Mouse (Mus musculus): ENCODE measurements around the gene Gm1604a. TPM values are rescaled to one million over a fixed set of nuclear protein-coding genes. Genes with fewer than 3 reads are reported as not detected.
"Not testable (repeated sequence)": the region's sequence is repeated elsewhere in the genome, so short reads cannot be mapped to it uniquely, and the experiment has no call there.

Gene Gm1604a
- polyA plus RNA-seq, 1 experiment from 2014 or later = not detected

GRCm38 (mm10) chr17:7033192-7034166, 8.1 kb downstream of the Gm1604a start:
- not testable (repeated sequence) for ATAC-seq; H3K9ac ChIP-seq (ENCODE audit: low read depth, low read length); H3K27ac ChIP-seq (ENCODE audit: low read length); H3K27me3 ChIP-seq (replicated peaks; ENCODE audit: control insufficient read depth, insufficient read depth, low read length); H3K4me2 ChIP-seq (ENCODE audit: low read depth, low read length); H3K4me3 ChIP-seq (ENCODE audit: low read length); H3K4me1 ChIP-seq (ENCODE audit: control insufficient read depth, insufficient read depth, low read length); H3K36me3 ChIP-seq (ENCODE audit: control insufficient read depth, insufficient read depth, low read length); H3K9me3 ChIP-seq (ENCODE audit: control insufficient read depth, low read length)
- WGBS = 63% methylated on average over 3 of the region's 17 CpGs

- not testable (repeated sequence) for ATAC-seq; H3K27me3 ChIP-seq (replicated peaks; ENCODE audit: control insufficient read depth, insufficient read depth, low read length); H3K4me2 ChIP-seq (ENCODE audit: low read depth, low read length); H3K9ac ChIP-seq (ENCODE audit: low read depth, low read length); H3K36me3 ChIP-seq (ENCODE audit: control insufficient read depth, insufficient read depth, low read length); H3K4me1 ChIP-seq (ENCODE audit: control insufficient read depth, insufficient read depth, low read length); H3K9me3 ChIP-seq (ENCODE audit: control insufficient read depth, low read length); H3K27ac ChIP-seq (ENCODE audit: low read length); H3K4me3 ChIP-seq (ENCODE audit: low read length)
- WGBS = 66% methylated on average over 2 of the region's 4 CpGs
These were observed 43.7 kb downstream of the Gm1604a start for GRCm38 (mm10) chr17:7068997-7069539.

- not testable (repeated sequence) for H3K27ac ChIP-seq (ENCODE audit: low read length); ATAC-seq
These were observed 44.3 kb downstream of the Gm1604a start for GRCm38 (mm10) chr17:7069561-7070240.

GRCm38 (mm10) chr17:7074494-7074893, 49.1 kb downstream of the Gm1604a start:
- WGBS = 41% methylated on average over 3 of the region's 3 CpGs
- not testable (repeated sequence) for H3K9me3 ChIP-seq (ENCODE audit: control insufficient read depth, low read length); H3K27me3 ChIP-seq (replicated peaks; ENCODE audit: control insufficient read depth, insufficient read depth, low read length); H3K4me3 ChIP-seq (ENCODE audit: low read length); H3K27ac ChIP-seq (ENCODE audit: low read length); H3K9ac ChIP-seq (ENCODE audit: low read depth, low read length); H3K36me3 ChIP-seq (ENCODE audit: control insufficient read depth, insufficient read depth, low read length); H3K4me1 ChIP-seq (ENCODE audit: control insufficient read depth, insufficient read depth, low read length); ATAC-seq; H3K4me2 ChIP-seq (ENCODE audit: low read depth, low read length)

More at GRCm38 (mm10) chr17:7069561-7070240, 44.3 kb downstream of the Gm1604a start:
- H3K4me2 ChIP-seq (ENCODE audit: low read depth, low read length); H3K9ac ChIP-seq (ENCODE audit: low read depth, low read length); H3K36me3 ChIP-seq (ENCODE audit: control insufficient read depth, insufficient read depth, low read length); H3K4me1 ChIP-seq (ENCODE audit: control insufficient read depth, insufficient read depth, low read length); H3K4me3 ChIP-seq (ENCODE audit: low read length); H3K27me3 ChIP-seq (replicated peaks; ENCODE audit: control insufficient read depth, insufficient read depth, low read length); H3K9me3 ChIP-seq (ENCODE audit: control insufficient read depth, low read length): not testable (repeated sequence)
- 65% methylated on average over 4 of the region's 7 CpGs for WGBS

- not testable (repeated sequence) for H3K9me3 ChIP-seq (ENCODE audit: control insufficient read depth, low read length); H3K36me3 ChIP-seq (ENCODE audit: control insufficient read depth, insufficient read depth, low read length); H3K4me2 ChIP-seq (ENCODE audit: low read depth, low read length); ATAC-seq; H3K27me3 ChIP-seq (replicated peaks; ENCODE audit: control insufficient read depth, insufficient read depth, low read length); H3K4me1 ChIP-seq (ENCODE audit: control insufficient read depth, insufficient read depth, low read length); H3K27ac ChIP-seq (ENCODE audit: low read length); H3K4me3 ChIP-seq (ENCODE audit: low read length); H3K9ac ChIP-seq (ENCODE audit: low read depth, low read length)
- 83% methylated on average over 5 of the region's 6 CpGs for WGBS
These were observed 50.2 kb downstream of the Gm1604a start for GRCm38 (mm10) chr17:7075519-7075918.

GRCm38 (mm10) chr17:7079558-7079957, 54.2 kb downstream of the Gm1604a start:
- not testable (repeated sequence) for H3K36me3 ChIP-seq (ENCODE audit: control insufficient read depth, insufficient read depth, low read length); H3K27ac ChIP-seq (ENCODE audit: low read length); ATAC-seq; H3K4me3 ChIP-seq (ENCODE audit: low read length); H3K27me3 ChIP-seq (replicated peaks; ENCODE audit: control insufficient read depth, insufficient read depth, low read length); H3K4me2 ChIP-seq (ENCODE audit: low read depth, low read length); H3K9me3 ChIP-seq (ENCODE audit: control insufficient read depth, low read length); H3K9ac ChIP-seq (ENCODE audit: low read depth, low read length); H3K4me1 ChIP-seq (ENCODE audit: control insufficient read depth, insufficient read depth, low read length)
- WGBS = 0% methylated on average over 1 of the region's 4 CpGs

GRCm38 (mm10) chr17:7084523-7084922, 59.2 kb downstream of the Gm1604a start:
- H3K4me3 ChIP-seq (ENCODE audit: low read length); H3K4me1 ChIP-seq (ENCODE audit: control insufficient read depth, insufficient read depth, low read length); H3K9ac ChIP-seq (ENCODE audit: low read depth, low read length); H3K36me3 ChIP-seq (ENCODE audit: control insufficient read depth, insufficient read depth, low read length); H3K9me3 ChIP-seq (ENCODE audit: control insufficient read depth, low read length); H3K4me2 ChIP-seq (ENCODE audit: low read depth, low read length); ATAC-seq; H3K27me3 ChIP-seq (replicated peaks; ENCODE audit: control insufficient read depth, insufficient read depth, low read length); H3K27ac ChIP-seq (ENCODE audit: low read length): not testable (repeated sequence)
- no CpG with 5 or more reads among the region's 5 CpGs for WGBS

GRCm38 (mm10) chr17:7085469-7086168, 60.3 kb downstream of the Gm1604a start:
- not testable (repeated sequence) for H3K9me3 ChIP-seq (ENCODE audit: control insufficient read depth, low read length); ATAC-seq; H3K4me3 ChIP-seq (ENCODE audit: low read length); H3K36me3 ChIP-seq (ENCODE audit: control insufficient read depth, insufficient read depth, low read length); H3K27me3 ChIP-seq (replicated peaks; ENCODE audit: control insufficient read depth, insufficient read depth, low read length); H3K27ac ChIP-seq (ENCODE audit: low read length); H3K4me1 ChIP-seq (ENCODE audit: control insufficient read depth, insufficient read depth, low read length); H3K9ac ChIP-seq (ENCODE audit: low read depth, low read length); H3K4me2 ChIP-seq (ENCODE audit: low read depth, low read length)
- WGBS = no CpG with 5 or more reads among the region's 12 CpGs

- H3K9me3 ChIP-seq (ENCODE audit: control insufficient read depth, low read length); H3K27me3 ChIP-seq (replicated peaks; ENCODE audit: control insufficient read depth, insufficient read depth, low read length); H3K4me2 ChIP-seq (ENCODE audit: low read depth, low read length); H3K4me3 ChIP-seq (ENCODE audit: low read length); H3K4me1 ChIP-seq (ENCODE audit: control insufficient read depth, insufficient read depth, low read length); H3K36me3 ChIP-seq (ENCODE audit: control insufficient read depth, insufficient read depth, low read length); H3K27ac ChIP-seq (ENCODE audit: low read length); H3K9ac ChIP-seq (ENCODE audit: low read depth, low read length); ATAC-seq: not testable (repeated sequence)
- 77% methylated on average over 6 of the region's 8 CpGs for WGBS
These were observed 61.5 kb downstream of the Gm1604a start for GRCm38 (mm10) chr17:7086836-7087235.
